Mouse (Mus musculus) CH12.LX (cell line): ENCODE data around the gene Trove2. TPM values are rescaled to one million over a fixed set of nuclear protein-coding genes. Genes with fewer than 3 reads are reported as not detected.

Experiments used
- DNase-seq: peaks from one replicate; pipeline ENCODE4 v3.0.0-alpha.2; 2013; ENCODE audit errors: extremely low read depth
- H3K27ac ChIP-seq: 2 replicates; pipeline ENCODE4 v1.5.1; 2012; ENCODE audit warnings: low read depth, mild to moderate bottlenecking, control low read depth, moderate library complexity; ENCODE audit not compliant: insufficient read depth
- H3K27me3 ChIP-seq: replicated peaks from 2 replicates; pipeline ENCODE3; 2012; ENCODE audit warnings: inconsistent platforms
- H3K36me3 ChIP-seq, 2 experiments: replicated peaks in 1 of 2; 2 replicates each; pipeline versions ENCODE3 to v1.6.1; 2012; ENCODE audit warnings: inconsistent platforms in 1 of 2, low read length in 1 of 2, mild to moderate bottlenecking in 1 of 2, mixed read lengths in 1 of 2, moderate library complexity in 1 of 2; ENCODE audit not compliant: control insufficient read depth in 1 of 2, insufficient read depth in 1 of 2
- H3K4me1 ChIP-seq, 2 experiments: 2 replicates each; pipeline ENCODE4 v1.6.1; 2012; ENCODE audit warnings: inconsistent platforms in 1 of 2, moderate library complexity in 1 of 2; ENCODE audit not compliant: insufficient read depth in 2 of 2, control insufficient read depth in 1 of 2
- H3K4me2 ChIP-seq: 2 replicates; pipeline ENCODE4 v1.6.1; 2012; ENCODE audit warnings: low read depth, mild to moderate bottlenecking, control low read depth; ENCODE audit not compliant: poor library complexity, insufficient read depth, severe bottlenecking
- H3K4me3 ChIP-seq, 3 experiments: fragments of 150-350 bp in 1 of 3; sonication (generic) in 1 of 3; replicated peaks in 1 of 3; 2 replicates each; pipeline versions ENCODE3 to v1.5.1; 2011 to 2012; ENCODE audit warnings: low read depth in 2 of 3, low read length in 2 of 3, mild to moderate bottlenecking in 2 of 3, moderate library complexity in 2 of 3, control low read depth in 1 of 3, improper control_type of control experiment in 1 of 3, inconsistent platforms in 1 of 3, mixed read lengths in 1 of 3; ENCODE audit not compliant: poor library complexity in 1 of 3
- H3K79me2 ChIP-seq: replicated peaks from 2 replicates; pipeline ENCODE4 v1.6.1; 2012; ENCODE audit warnings: mild to moderate bottlenecking, moderate library complexity; ENCODE audit not compliant: control insufficient read depth, poor library complexity, insufficient read depth, severe bottlenecking; ENCODE audit errors: extremely low read depth
- H3K9ac ChIP-seq: 2 replicates; pipeline ENCODE4 v1.6.1; 2012; ENCODE audit warnings: low read depth, mild to moderate bottlenecking, control low read depth, moderate library complexity; ENCODE audit not compliant: insufficient read depth
- H3K9me3 ChIP-seq: replicated peaks from 2 replicates; pipeline ENCODE3; 2012; ENCODE audit warnings: low read length, inconsistent platforms, mixed read lengths
- CHD1 ChIP-seq: IDR thresholded peaks from 2 replicates; pipeline ENCODE4 v1.6.1; 2012; ENCODE audit warnings: low read depth, low read length, improper control_type of control experiment, inconsistent platforms
- IRF4 ChIP-seq: IDR thresholded peaks from 2 replicates; pipeline ENCODE4 v1.6.1; 2014; ENCODE audit warnings: low read depth, mild to moderate bottlenecking, inconsistent platforms, low read length, improper control_type of control experiment
- MAZ ChIP-seq: IDR thresholded peaks from 2 replicates; pipeline ENCODE4 v1.6.1; 2012; ENCODE audit warnings: low read depth, mild to moderate bottlenecking, inconsistent platforms, low read length, improper control_type of control experiment, moderate library complexity
- RCOR1 ChIP-seq: conservative IDR thresholded peaks from 2 replicates; pipeline ENCODE4 v1.6.1; 2012; ENCODE audit warnings: low read depth, mild to moderate bottlenecking, inconsistent platforms, low read length, improper control_type of control experiment
- SIN3A ChIP-seq: IDR thresholded peaks from 2 replicates; pipeline ENCODE4 v1.6.1; 2012; ENCODE audit warnings: low read length, improper control_type of control experiment, inconsistent platforms
- dilution Hi-C: fragments of 300-500 bp; cut with MboI; formaldehyde crosslinking; loops from 2 replicates; pipeline ENCODE4 v1.14.3; 2020; ENCODE audit warnings: low sequenced_read_pairs; ENCODE audit not compliant: extremely low pct_unique_long_range_greater_than_20kb, extremely low pct_ligation_motif_present
- in situ Hi-C: fragments of 300-500 bp; cut with MboI; formaldehyde crosslinking; loops from 3 replicates; pipeline ENCODE4 v1.14.3; 2019; ENCODE audit warnings: low sequenced_read_pairs, low pct_ligation_motif_present, low pct_unique_long_range_greater_than_20kb, mixed read lengths
- polyA plus RNA-seq: library from polyadenylated mRNA; unstranded; fragments of >175 nt; gene quantifications from 2 replicates; pipeline ENCODE4 v1.2.1, GENCODE M21; 2012; ENCODE audit warnings: low read depth; ENCODE audit not compliant: insufficient read length
- total RNA-seq, 2 experiments: library from RNA; depleted of rRNA; stranded (reverse); fragments of 300-350 nt in 1 of 2; fragments of >200 nt in 1 of 2; gene quantifications; 2 replicates each; pipeline ENCODE4 v1.2.3; 2012 to 2014

Gene Trove2
- total and polyA plus RNA-seq, 3 experiments: 3.8 to 7.5 (median 6.6) TPM

DNA sequence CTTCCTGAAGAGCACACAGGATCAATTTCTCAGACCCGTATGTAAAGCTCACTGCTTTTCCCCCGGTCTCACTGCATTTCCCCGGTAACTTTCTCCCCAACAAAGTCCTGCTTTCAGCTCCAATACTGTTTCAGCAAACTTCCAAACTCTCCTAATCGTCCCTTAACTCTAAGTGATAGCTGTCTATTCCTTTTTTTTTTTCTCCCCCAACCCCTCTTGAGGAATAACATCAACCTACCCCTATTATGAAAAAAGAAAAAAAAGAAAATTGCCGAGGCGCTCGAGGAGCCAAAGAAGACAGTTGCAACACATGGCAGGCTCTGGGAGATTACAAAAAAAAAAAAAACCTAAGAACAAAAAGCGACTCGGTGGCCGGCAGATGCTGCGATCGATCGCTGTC, 75.1 kb downstream of the Trove2 start:
- in situ Hi-C loops (no loop called here), dilution Hi-C loops (no loop called here)
- DNase-seq: peak; percentile 9
- Histone ChIP-seq H3K27ac (no peak overlapping the region), H3K36me3 (peaks cover 8 to 23% of the 10 kb centered on the region in 2 experiments), H3K9me3 (no peaks in the 10 kb centered on the region), H3K9ac (peak overlapping the region; percentile 96), H3K4me3 (peak overlapping the region; percentile 90 to 97 (median 92)), H3K4me1 (peaks cover 0 to 12% of the 10 kb centered on the region in 2 experiments; a peak in 1 of 4 replicates), H3K27me3 (peaks cover 11% of the 10 kb centered on the region), H3K4me2 (peak overlapping the region; percentile 86), H3K79me2 (peaks cover 50% of the 10 kb centered on the region)
- TF ChIP-seq MAZ (no peak), RCOR1 (no peak), IRF4 (0 out of 2 replicates have a peak, but pooled peaks have one; percentile 2), CHD1 (peak; percentile 71; the same call in 1 of the 2 replicates), SIN3A (peak; percentile 64)

Other genes starting within 250 kb of the Trove2 start
- 0.04 TPM in 2 replicates for gene B3galt2, start 136.4 kb downstream of the Trove2 start, total RNA-seq (2012; rRNA removed)
- not detected in 2 replicates for gene B3galt2, start 136.4 kb downstream of the Trove2 start, total RNA-seq (2014; rRNA removed)
- gene B3galt2, start 136.4 kb downstream of the Trove2 start, polyA plus RNA-seq: not detected in 2 replicates
- gene Cdc73, start 74.2 kb downstream of the Trove2 start, total RNA-seq (2012; rRNA removed): 13.4 and 16.7 TPM in 2 replicates
- gene Cdc73, start 74.2 kb downstream of the Trove2 start, total RNA-seq (2014; rRNA removed): 18.0 and 21.5 TPM in 2 replicates
- gene Cdc73, start 74.2 kb downstream of the Trove2 start, polyA plus RNA-seq: 84.8 and 85.0 TPM in 2 replicates
- 31.6 and 32.9 TPM in 2 replicates for gene Glrx2, start 60.7 kb downstream of the Trove2 start, total RNA-seq (2012; rRNA removed)
- 28.0 and 30.3 TPM in 2 replicates for gene Glrx2, start 60.7 kb downstream of the Trove2 start, total RNA-seq (2014; rRNA removed)
- gene Glrx2, start 60.7 kb downstream of the Trove2 start, polyA plus RNA-seq: 51.4 and 63.6 TPM in 2 replicates
- gene Uchl5, start 204 bp upstream of the Trove2 start, total RNA-seq (2012; rRNA removed): 46.4 and 61.3 TPM in 2 replicates
- 54.3 and 58.9 TPM in 2 replicates for gene Uchl5, start 204 bp upstream of the Trove2 start, total RNA-seq (2014; rRNA removed)
- 111 and 130 TPM in 2 replicates for gene Uchl5, start 204 bp upstream of the Trove2 start, polyA plus RNA-seq
- gene Rgs2, start 227.1 kb upstream of the Trove2 start, total RNA-seq (2012; rRNA removed): 3.2 and 3.4 TPM in 2 replicates
- gene Rgs2, start 227.1 kb upstream of the Trove2 start, total RNA-seq (2014; rRNA removed): 10.8 and 11.0 TPM in 2 replicates
- 13.1 and 14.7 TPM in 2 replicates for gene Rgs2, start 227.1 kb upstream of the Trove2 start, polyA plus RNA-seq